12 mouse cellular contexts compared by ENCODE assay signal in the genomic region with DNA sequence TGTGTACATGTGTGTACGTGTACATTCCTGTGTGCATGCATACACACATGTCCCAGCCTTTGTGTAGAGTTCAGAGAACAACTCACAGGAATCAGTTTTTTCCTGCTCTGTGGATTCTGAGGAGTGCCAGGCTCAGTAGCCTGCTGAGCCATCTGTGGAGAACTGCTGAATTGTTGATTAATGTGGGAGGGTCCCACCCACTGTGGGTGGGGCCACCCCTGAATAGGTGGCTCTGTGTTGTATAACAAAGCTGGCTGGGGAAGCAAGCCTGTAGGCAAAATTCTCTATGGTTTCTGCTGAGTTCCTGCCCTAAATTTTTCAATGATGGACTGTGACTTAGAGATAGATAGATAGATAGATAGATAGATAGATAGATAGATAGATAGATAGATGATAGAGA.
DNase-seq lines count a peak whose midpoint lies in the region; ATAC-seq lines count a peak whose summit lies in the region.
"Had no signal": no experiment of that assay in that cellular context is flagged by ENCODE, and none has a peak within 500 bp of the region (broad histone marks: within the 10 kb centered on the region; RNA-seq: fewer than 3 reads in every experiment).

No protein-coding gene starts in this region.

- no peak for ATAC-seq in neural tube, embryonic 15.5 days (ENCODE audit: low FRiP score)
- ATAC-seq in hindbrain, embryonic 13.5 days (ENCODE audit: low FRiP score): 0 out of 2 replicates have a peak, but pooled peaks have one; percentile 41
- ATAC-seq in neural tube, embryonic 11.5 days (ENCODE audit: insufficient read depth, low FRiP score, low TSS enrichment): peak; percentile 65; the same call in 1 of the 2 replicates
- ATAC-seq: midbrain, embryonic 15.5 days had no signal

- H3K27ac ChIP-seq in neural tube, embryonic 15.5 days (replicated peaks): no peak overlapping the region
- H3K27ac ChIP-seq in hindbrain, embryonic 13.5 days: peak overlapping the region; percentile 31
- H3K27ac ChIP-seq in neural tube, embryonic 11.5 days (ENCODE audit: low read depth, low read length): no peak overlapping the region
- H3K27ac ChIP-seq: embryonic facial prominence, embryonic 15.5 days; heart, embryonic 10.5 days; midbrain, embryonic 15.5 days had no signal

- 60% methylated on average over 1 of the region's 1 CpGs for WGBS in neural tube, embryonic 15.5 days
- WGBS in hindbrain, embryonic 13.5 days: 54% methylated on average over 1 of the region's 1 CpGs
- WGBS in neural tube, embryonic 11.5 days: 70% methylated on average over 1 of the region's 1 CpGs

- peaks cover 20% of the 10 kb centered on the region for H3K4me1 ChIP-seq in neural tube, embryonic 15.5 days
- peaks cover 48% of the 10 kb centered on the region for H3K4me1 ChIP-seq in hindbrain, embryonic 13.5 days (replicated peaks)
- peaks cover 6% of the 10 kb centered on the region for H3K4me1 ChIP-seq in neural tube, embryonic 11.5 days (ENCODE audit: control insufficient read depth, insufficient read depth, low read length)
- H3K4me1 ChIP-seq: embryonic facial prominence, embryonic 15.5 days had no signal

- no peak overlapping the region for H3K9ac ChIP-seq in neural tube, embryonic 15.5 days (replicated peaks)
- H3K9ac ChIP-seq in hindbrain, embryonic 13.5 days: no peak overlapping the region
- no peak overlapping the region for H3K9ac ChIP-seq in neural tube, embryonic 11.5 days (ENCODE audit: low read length)
- H3K9ac ChIP-seq: embryonic facial prominence, embryonic 15.5 days; midbrain, embryonic 15.5 days had no signal

- no peaks in the 10 kb centered on the region for H3K36me3 ChIP-seq in neural tube, embryonic 15.5 days
- 0 out of 2 replicates have a peak, but pooled peaks cover 5% of the 10 kb centered on the region for H3K36me3 ChIP-seq in hindbrain, embryonic 13.5 days
- H3K36me3 ChIP-seq in neural tube, embryonic 11.5 days (ENCODE audit: control insufficient read depth, insufficient read depth, low read length): no peaks in the 10 kb centered on the region
- H3K36me3 ChIP-seq: embryonic facial prominence, embryonic 15.5 days; heart, embryonic 10.5 days; midbrain, embryonic 15.5 days had no signal

- H3K4me3 ChIP-seq in neural tube, embryonic 15.5 days (replicated peaks): no peak overlapping the region
- H3K4me3 ChIP-seq in hindbrain, embryonic 13.5 days: no peak overlapping the region
- no peak overlapping the region for H3K4me3 ChIP-seq in neural tube, embryonic 11.5 days (ENCODE audit: low read depth, low read length)
- H3K4me3 ChIP-seq: embryonic facial prominence, embryonic 15.5 days; heart, embryonic 10.5 days; midbrain, embryonic 15.5 days had no signal

- H3K27me3 ChIP-seq in neural tube, embryonic 15.5 days (replicated peaks): no peaks in the 10 kb centered on the region
- H3K27me3 ChIP-seq in hindbrain, embryonic 13.5 days: no peaks in the 10 kb centered on the region
- H3K27me3 ChIP-seq in neural tube, embryonic 11.5 days (ENCODE audit: control insufficient read depth, insufficient read depth, low read length): no peaks in the 10 kb centered on the region
- H3K27me3 ChIP-seq: CH12.LX; embryonic facial prominence, embryonic 15.5 days; midbrain, embryonic 15.5 days had no signal

- H3K9me3 ChIP-seq in neural tube, embryonic 15.5 days (replicated peaks): no peaks in the 10 kb centered on the region
- peaks cover 5% of the 10 kb centered on the region; the same call in 1 of the 2 replicates for H3K9me3 ChIP-seq in hindbrain, embryonic 13.5 days
- H3K9me3 ChIP-seq in neural tube, embryonic 11.5 days (ENCODE audit: control insufficient read depth, low read length): no peaks in the 10 kb centered on the region
- H3K9me3 ChIP-seq: embryonic facial prominence, embryonic 15.5 days; heart, embryonic 10.5 days; midbrain, embryonic 15.5 days had no signal

- H3K4me2 ChIP-seq in neural tube, embryonic 15.5 days: no peak overlapping the region
- no peak overlapping the region for H3K4me2 ChIP-seq in hindbrain, embryonic 13.5 days
- H3K4me2 ChIP-seq in neural tube, embryonic 11.5 days (ENCODE audit: low read depth): no peak overlapping the region
- H3K4me2 ChIP-seq: embryonic facial prominence, embryonic 15.5 days; midbrain, embryonic 15.5 days had no signal

- DNase-seq in neural tube, embryonic 10.5 days (ENCODE audit: extremely low spot score, low spot score): peak; percentile 35
- DNase-seq in brain, adult 2 months (ENCODE audit: low read depth, low spot score): peak; percentile 81
- DNase-seq in neural tube, embryonic 11.5 days (ENCODE audit: low spot score): peak; percentile 64
- DNase-seq in testis, postnatal 10 days (ENCODE audit: low spot score): no peak
- no peak for DNase-seq in thymus, postnatal 36 days
- DNase-seq in cerebellum, adult 18-20 months: no peak

Comparison
In these comparisons a context has a peak if more than half of its experiments do, and no peak if none do; other contexts are left out.
1. DNase-seq: peak in neural tube, embryonic 10.5 days (single experiment), brain, adult 2 months (single experiment) and neural tube, embryonic 11.5 days (single experiment); none in testis, postnatal 10 days (single experiment), thymus, postnatal 36 days (0 of 2) and cerebellum, adult 18-20 months (0 of 2).